Mouse (Mus musculus) E14TG2a.4 (cell line): ENCODE results near the gene Fthl17f.

Experiments used
- H3K27me3 ChIP-seq: 2 replicates; pipeline ENCODE4 v1.6.1; 2014; ENCODE audit warnings: low read length, control low read depth; ENCODE audit not compliant: insufficient read depth
- H3K36me3 ChIP-seq: 2 replicates; pipeline ENCODE4 v1.6.1; 2014; ENCODE audit warnings: low read length, control low read depth; ENCODE audit not compliant: insufficient read depth
- H3K4me1 ChIP-seq: replicated peaks from 2 replicates; pipeline ENCODE4 v1.6.1; 2014; ENCODE audit warnings: low read depth, low read length, control low read depth
- H3K4me3 ChIP-seq: replicated peaks from 2 replicates; pipeline ENCODE4 v1.5.1; 2014; ENCODE audit warnings: mild to moderate bottlenecking, low read length
- H3K9me3 ChIP-seq: 2 replicates; pipeline ENCODE4 v1.6.1; 2014; ENCODE audit warnings: low read length, control low read depth
- CTCF ChIP-seq: conservative IDR thresholded peaks from 2 replicates; pipeline ENCODE4 v1.5.1; 2014; ENCODE audit warnings: low read length
- NANOG ChIP-seq: IDR thresholded peaks from 2 replicates; pipeline ENCODE4 v1.6.1; 2014; ENCODE audit warnings: borderline replicate concordance, low read length, mixed read lengths
- POU5F1 ChIP-seq: IDR thresholded peaks from 2 replicates; pipeline ENCODE4 v1.6.1; 2014; ENCODE audit warnings: low read length, borderline replicate concordance

The Fthl17f gene

GRCm38 (mm10) chrX:9110381-9110780 lies 47.6 kb downstream of the Fthl17f start:
- H3K36me3 ChIP-seq: no peaks in the 10 kb centered on the region
- no peaks in the 10 kb centered on the region for H3K27me3 ChIP-seq
- H3K9me3 ChIP-seq: peaks cover 20% of the 10 kb centered on the region
- H3K4me3 ChIP-seq: no peak overlapping the region
- no peaks in the 10 kb centered on the region for H3K4me1 ChIP-seq
- TF ChIP-seq POU5F1 (no peak), NANOG (no peak), CTCF (no peak)
